25 mouse cellular contexts compared by ENCODE assay signal in the genomic region with DNA sequence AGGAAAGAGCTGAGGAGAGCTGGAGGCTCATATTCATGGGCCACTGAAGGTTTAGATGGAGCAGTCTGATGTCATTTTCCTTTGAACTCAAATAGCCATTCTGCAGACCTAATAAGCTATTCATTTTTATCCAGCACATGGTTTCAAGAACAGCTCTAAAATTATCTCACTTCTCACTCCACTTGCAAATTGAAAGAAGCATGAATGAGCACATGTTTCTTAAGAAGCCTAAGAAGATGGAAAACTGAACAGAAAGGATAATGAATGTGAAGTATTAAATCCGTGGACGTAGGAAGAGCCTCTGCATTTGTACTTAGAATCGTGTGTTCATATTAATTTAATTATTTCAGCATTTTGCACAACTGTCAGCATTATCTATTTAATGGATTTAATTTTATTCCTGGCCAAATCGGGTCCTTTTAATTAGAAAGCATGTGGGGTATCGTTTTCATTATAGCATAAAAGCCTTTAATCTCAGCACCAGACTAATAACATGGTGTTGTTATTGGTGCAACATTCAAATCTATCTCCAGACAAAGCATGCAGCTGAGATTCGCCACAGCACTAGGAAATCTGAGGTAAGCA. TPM values are rescaled to one million over a fixed set of nuclear protein-coding genes. Genes with fewer than 3 reads are reported as not detected.
"Had no signal": no experiment of that assay in that cellular context is flagged by ENCODE, and none has a peak within 500 bp of the region (broad histone marks: within the 10 kb centered on the region; RNA-seq: fewer than 3 reads in every experiment).

No protein-coding gene starts in this region.

- H3K27ac ChIP-seq: liver, embryonic 15.5 days; lung, embryonic 15.5 days; macrophage; midbrain, embryonic 13.5 days; midbrain, embryonic 15.5 days; neural tube, embryonic 13.5 days; stomach, embryonic 15.5 days; stomach, postnatal 0 days had no signal

- H3K36me3 ChIP-seq: liver, embryonic 15.5 days; lung, embryonic 15.5 days; midbrain, embryonic 13.5 days; midbrain, embryonic 15.5 days; neural tube, embryonic 13.5 days; stomach, embryonic 15.5 days had no signal

- DNase-seq: liver, postnatal 0 days; lung, adult 2 months; lung, postnatal 14 days; lung, postnatal 36 days; right cerebral cortex, postnatal 14 days; thymus, adult 2 months; thymus, postnatal 25 days; thymus, postnatal 4 days had no signal

- H3K27me3 ChIP-seq: liver, embryonic 15.5 days; lung, embryonic 15.5 days; megakaryocyte, embryonic 14.5 days; midbrain, embryonic 13.5 days; midbrain, embryonic 15.5 days; neural tube, embryonic 13.5 days; stomach, embryonic 15.5 days had no signal

- H3K4me2 ChIP-seq: liver, embryonic 15.5 days; lung, embryonic 15.5 days; midbrain, embryonic 11.5 days; midbrain, embryonic 13.5 days; midbrain, embryonic 15.5 days; neural tube, embryonic 13.5 days; stomach, embryonic 15.5 days had no signal

- ATAC-seq: liver, postnatal 0 days; lung, postnatal 0 days; midbrain, embryonic 13.5 days; midbrain, embryonic 15.5 days had no signal

- H3K4me1 ChIP-seq: liver, embryonic 15.5 days; lung, embryonic 15.5 days; megakaryocyte, embryonic 14.5 days; midbrain, embryonic 13.5 days; midbrain, embryonic 15.5 days; neural tube, embryonic 13.5 days; stomach, embryonic 15.5 days had no signal

- H3K4me3 ChIP-seq: liver, embryonic 15.5 days; lung, embryonic 15.5 days; megakaryocyte, embryonic 14.5 days; midbrain, embryonic 13.5 days; midbrain, embryonic 15.5 days; neural tube, embryonic 13.5 days; stomach, embryonic 15.5 days had no signal

- H3K9me3 ChIP-seq: liver, embryonic 15.5 days; lung, embryonic 15.5 days; megakaryocyte, embryonic 14.5 days; midbrain, embryonic 13.5 days; midbrain, embryonic 15.5 days; neural tube, embryonic 13.5 days; stomach, embryonic 15.5 days had no signal

- H3K9ac ChIP-seq: liver, embryonic 15.5 days; liver, postnatal 0 days; lung, embryonic 15.5 days; midbrain, embryonic 13.5 days; midbrain, embryonic 15.5 days; neural tube, embryonic 13.5 days; stomach, embryonic 15.5 days had no signal

RNA-seq across cellular contexts. Expression of gene A730009L09Rik, which starts 49.2 kb away (rescaled TPM):
- total RNA-seq: megakaryocyte progenitor cell, adult 5-6 weeks; monocyte, adult 5-6 weeks; neutrophil, adult 5-6 weeks had no signal
- polyA plus RNA-seq: liver, embryonic 15.5 days; liver, postnatal 0 days; lung, adult 2 months; lung, embryonic 15.5 days; lung, postnatal 0 days; macrophage; midbrain, embryonic 11.5 days; neural tube, embryonic 11.5 days; neural tube, embryonic 13.5 days; spleen, adult 2 months; stomach, embryonic 15.5 days; stomach, postnatal 0 days; thymus, adult 2 months; urinary bladder, adult 2 months had no signal
